Mouse (Mus musculus) cerebellum, adult 2 months (tissue): ENCODE measurements around the gene Tle2.

ENCODE experiments used
- CTCF ChIP-seq: fragments of 200-500 bp; IDR thresholded peaks from 2 replicates; pipeline ENCODE4 v1.5.1; 2011; ENCODE audit warnings: low read depth, mild to moderate bottlenecking, control low read depth, low read length, moderate library complexity, borderline replicate concordance; ENCODE audit not compliant: insufficient read depth
- POLR2A ChIP-seq: fragments of 200-500 bp; IDR thresholded peaks from 2 replicates; pipeline ENCODE4 v1.6.1; 2011; ENCODE audit warnings: low read length, control low read depth, borderline replicate concordance; ENCODE audit not compliant: insufficient read depth

GRCm38 (mm10) chr10:81534826-81535225 is 39.5 kb upstream of the Tle2 start:
- TF ChIP-seq CTCF: no peak
- no peak for TF ChIP-seq POLR2A
